Mouse (Mus musculus): ENCODE measurements around the gene Cwc27.

DNA sequence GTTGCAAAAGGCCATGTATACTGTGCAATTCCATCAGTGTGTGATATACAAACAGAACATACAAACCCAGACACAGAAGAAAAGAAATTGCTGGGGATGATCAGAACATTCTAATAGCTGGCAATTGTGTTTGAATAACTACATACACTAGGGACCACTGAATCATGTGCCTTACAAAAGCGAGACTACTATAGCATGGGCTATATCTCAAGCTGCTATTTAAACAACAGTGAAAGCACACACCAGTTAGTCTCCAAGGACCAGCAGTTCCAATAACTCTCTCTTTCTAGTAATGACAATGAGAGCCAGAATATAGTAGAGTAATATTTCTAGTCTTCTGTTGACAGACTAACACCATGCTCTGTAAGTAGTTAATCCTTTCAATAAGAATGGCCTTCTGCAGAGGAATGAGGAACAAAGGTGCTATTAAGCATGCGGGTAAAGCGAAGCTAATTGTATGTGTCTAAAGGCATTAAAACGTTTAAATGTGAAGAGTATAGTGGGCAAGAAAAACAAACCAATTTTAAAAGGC, 222.1 kb downstream of the Cwc27 start:
- TF ChIP-seq CTCF (IDR thresholded peaks at IDR 0.05; ENCODE audit: borderline replicate concordance, control insufficient read depth, extremely low read depth, insufficient read depth, low read length, poor library complexity) (no peak), POLR2A (IDR thresholded peaks at IDR 0.05; ENCODE audit: control insufficient read depth, extremely low read depth, insufficient read depth, low read length, poor library complexity) (no peak)
